Comparison of ENCODE assay signal across 8 mouse cellular contexts in the genomic region with DNA sequence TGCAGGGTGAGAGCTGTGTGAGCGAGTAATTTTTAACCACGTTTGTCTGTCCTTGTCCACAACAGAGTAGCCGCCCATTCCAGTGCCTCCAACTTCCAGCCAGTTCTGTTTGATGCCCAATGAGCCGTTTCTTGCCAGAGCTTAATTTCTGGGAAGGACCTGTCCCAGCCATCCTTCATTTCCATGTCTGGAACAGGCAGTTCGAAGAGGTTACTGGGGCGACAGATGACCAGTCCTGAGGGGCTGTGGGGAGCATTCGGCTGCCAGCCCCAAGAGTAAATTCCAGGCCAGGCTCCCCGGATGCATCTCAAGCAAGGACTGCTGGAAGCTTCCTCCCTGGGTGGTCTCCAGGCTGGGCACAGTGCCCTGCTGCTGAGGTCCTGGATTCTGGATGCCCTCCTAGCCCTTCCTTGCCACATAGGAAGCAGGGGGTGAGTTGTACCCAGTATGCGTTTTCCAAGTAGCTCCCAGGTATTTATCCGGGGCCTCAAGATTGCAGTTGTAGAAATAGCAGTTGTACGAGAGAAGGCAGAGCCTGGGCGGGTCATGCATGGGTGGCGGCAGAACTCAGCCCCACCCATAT. TPM values are rescaled to one million over a fixed set of nuclear protein-coding genes. Genes with fewer than 3 reads are reported as not detected.
DNase-seq lines count a peak whose midpoint lies in the region; ATAC-seq and TF ChIP-seq lines count a peak whose summit lies in the region.

No protein-coding gene starts in this region.

- H3K9ac ChIP-seq in lung, embryonic 16.5 days (ENCODE audit: low read length) = peak overlapping the region; percentile 15; the same call in 1 of the 2 replicates
- H3K9ac ChIP-seq in forebrain, postnatal 0 days = no peak overlapping the region
- no peak overlapping the region for H3K9ac ChIP-seq in limb, embryonic 14.5 days (ENCODE audit: low read depth, low read length, severe bottlenecking)

- 41% methylated on average over 13 of the region's 13 CpGs for WGBS in lung, embryonic 16.5 days
- WGBS in forebrain, postnatal 0 days = 42% methylated on average over 13 of the region's 13 CpGs
- WGBS in limb, embryonic 14.5 days = 46% methylated on average over 13 of the region's 13 CpGs

- H3K36me3 ChIP-seq in lung, embryonic 16.5 days (ENCODE audit: control insufficient read depth, insufficient read depth, low read length) = no peaks in the 10 kb centered on the region
- H3K36me3 ChIP-seq in forebrain, postnatal 0 days (ENCODE audit: insufficient read depth) = no peaks in the 10 kb centered on the region
- no peaks in the 10 kb centered on the region for H3K36me3 ChIP-seq in limb, embryonic 14.5 days (ENCODE audit: control insufficient read depth, insufficient read depth, low read length)

- no peaks in the 10 kb centered on the region; the same call in 1 of the 2 replicates for H3K9me3 ChIP-seq in lung, embryonic 16.5 days (ENCODE audit: control insufficient read depth, low read length)
- no peaks in the 10 kb centered on the region for H3K9me3 ChIP-seq in forebrain, postnatal 0 days (ENCODE audit: low read length)
- no peaks in the 10 kb centered on the region for H3K9me3 ChIP-seq in limb, embryonic 14.5 days (ENCODE audit: control insufficient read depth, low read length)

- peaks cover 19% of the 10 kb centered on the region for H3K4me1 ChIP-seq in lung, embryonic 16.5 days (replicated peaks; ENCODE audit: control insufficient read depth, insufficient read depth, low read length)
- H3K4me1 ChIP-seq in forebrain, postnatal 0 days (ENCODE audit: insufficient read depth) = no peaks in the 10 kb centered on the region
- peaks cover 24% of the 10 kb centered on the region for H3K4me1 ChIP-seq in limb, embryonic 14.5 days (ENCODE audit: control insufficient read depth, insufficient read depth, low read length)

- ATAC-seq in CD4-positive, CD25-positive, alpha-beta regulatory T cell, adult 4 months = no peak
- peak; percentile 85; the same call in 1 of the 2 replicates for ATAC-seq in lung, embryonic 16.5 days (ENCODE audit: low read depth)
- peak; percentile 58 for ATAC-seq in forebrain, postnatal 0 days
- peak; percentile 64 for ATAC-seq in limb, embryonic 14.5 days (ENCODE audit: low FRiP score, low read depth)
- no peak for ATAC-seq in erythroblast, adult 5-6 weeks (replicated peaks; ENCODE audit: low FRiP score, poor library complexity, severe bottlenecking)

- peak overlapping the region; percentile 30; the same call in 1 of the 2 replicates for H3K4me2 ChIP-seq in lung, embryonic 16.5 days (ENCODE audit: low read depth, low read length)
- no peak overlapping the region for H3K4me2 ChIP-seq in forebrain, postnatal 0 days (ENCODE audit: low read depth)
- no peak overlapping the region; the same call in 1 of the 2 replicates for H3K4me2 ChIP-seq in limb, embryonic 14.5 days (replicated peaks; ENCODE audit: low read depth, low read length, severe bottlenecking)

- peaks cover 37% of the 10 kb centered on the region for H3K27me3 ChIP-seq in lung, embryonic 16.5 days (ENCODE audit: control insufficient read depth, insufficient read depth, low read depth, low read length)
- H3K27me3 ChIP-seq in forebrain, postnatal 0 days (ENCODE audit: insufficient read depth, low read length) = peaks cover 30% of the 10 kb centered on the region
- peaks cover 24% of the 10 kb centered on the region for H3K27me3 ChIP-seq in limb, embryonic 14.5 days (ENCODE audit: control insufficient read depth, insufficient read depth, low read length)

- H3K4me3 ChIP-seq in lung, embryonic 16.5 days (ENCODE audit: low read length) = no peak overlapping the region
- no peak overlapping the region for H3K4me3 ChIP-seq in forebrain, postnatal 0 days (ENCODE audit: low read depth, low read length)
- H3K4me3 ChIP-seq in limb, embryonic 14.5 days (replicated peaks; ENCODE audit: low read length) = no peak overlapping the region

- TF ChIP-seq POLR2A in limb, embryonic 14.5 days (IDR thresholded peaks at IDR 0.05; ENCODE audit: borderline replicate concordance, extremely low read depth, insufficient read depth, insufficient read length) = no peak

- H3K27ac ChIP-seq in lung, embryonic 16.5 days (ENCODE audit: low read length) = peak overlapping the region; percentile 31; the same call in 1 of the 2 replicates
- no peak overlapping the region for H3K27ac ChIP-seq in forebrain, postnatal 0 days (ENCODE audit: low read depth, low read length)
- peak overlapping the region; percentile 61 for H3K27ac ChIP-seq in limb, embryonic 14.5 days (replicated peaks; ENCODE audit: low read depth, low read length)

- DNase-seq in CD4-positive, CD25-positive, alpha-beta regulatory T cell, adult 2 months (ENCODE audit: low read depth, low spot score) = peak; percentile 10
- no peak for DNase-seq in lung, postnatal 10 days
- DNase-seq in forebrain, postnatal 0 days = no peak
- DNase-seq in limb, embryonic 14.5 days (ENCODE audit: low spot score) = no peak
- no peak for DNase-seq in adrenal gland, postnatal 14 days

- no peak for TF ChIP-seq CTCF in forebrain, postnatal 0 days (IDR thresholded peaks at IDR 0.05; ENCODE audit: low read depth)

RNA-seq across cellular contexts. Expression of a gene that starts 4.9 kb away (rescaled TPM):
- under 1 TPM; 0.13 to 0.33 TPM for polyA plus RNA-seq in CD4-positive, CD25-positive, alpha-beta regulatory T cell, adult 4 months (2017; shearing (Covaris generic))
- polyA plus RNA-seq in lung, embryonic 16.5 days (2015; fragmentation: Nextera tagmentation; extraction: Ambion mirVana) = 0.15 and 0.58 TPM in 2 replicates
- 1.1 and 1.3 TPM in 2 replicates for total RNA-seq in forebrain, postnatal 0 days (2014; rRNA removed)
- 1.2 and 1.6 TPM in 2 replicates for polyA plus RNA-seq in forebrain, postnatal 0 days (2015; fragmentation: Nextera tagmentation; extraction: Ambion mirVana)
- polyA plus RNA-seq in limb, embryonic 14.5 days (2012; rRNA removed) = 1.1 and 1.5 TPM in 2 replicates
- 0.44 and 0.64 TPM in 2 replicates for polyA plus RNA-seq in limb, embryonic 14.5 days (2014; fragmentation: Nextera tagmentation; extraction: Ambion mirVana)
- 0.58 TPM in 1 of 2 replicates, not detected in the other for total RNA-seq in erythroblast, adult 5-6 weeks (2015; ENCODE audit: low replicate concordance)
- not detected in 2 replicates for total RNA-seq in erythroblast, adult 5-6 weeks (2017; ENCODE audit: low replicate concordance)
- 0.59 and 2.7 TPM in 2 replicates for total RNA-seq in adrenal gland, postnatal 14 days (2021)

Comparison
In these comparisons a context has a peak if more than half of its experiments do, and no peak if none do; other contexts are left out.
1. ATAC-seq: peak in lung, embryonic 16.5 days (single experiment), forebrain, postnatal 0 days (single experiment) and limb, embryonic 14.5 days (single experiment); none in CD4-positive, CD25-positive, alpha-beta regulatory T cell, adult 4 months (single experiment) and erythroblast, adult 5-6 weeks (single experiment).